Mouse (Mus musculus) kidney, adult 9 months (tissue): Measurements from ENCODE around the gene Pygl.

Source experiments
- DNase-seq: peaks from one replicate; pipeline ENCODE4 v3.0.0; 2022

The Pygl gene

GRCm38 (mm10) chr12:70231294-70231693 lies at the start of gene Pygl:
Pygl (minus strand) TSS chr12:70231488.
- DNase-seq: no peak

- no peak for DNase-seq
Observed at GRCm38 (mm10) chr12:70280930-70281329, 49.6 kb upstream of the Pygl start.

GRCm38 (mm10) chr12:70280381-70280780 lies 49.1 kb upstream of the Pygl start:
- DNase-seq: peak; percentile 34

- DNase-seq: peak; percentile 7
Observed at GRCm38 (mm10) chr12:70277071-70277939, 46.0 kb upstream of the Pygl start.

- no peak for DNase-seq
Observed at GRCm38 (mm10) chr12:70269724-70270123, 38.4 kb upstream of the Pygl start.

GRCm38 (mm10) chr12:70267314-70267713 lies 36.0 kb upstream of the Pygl start:
- no peak for DNase-seq

GRCm38 (mm10) chr12:70266494-70266931 lies 35.2 kb upstream of the Pygl start:
- no peak for DNase-seq

- no peak for DNase-seq
Observed at GRCm38 (mm10) chr12:70263721-70264120, 32.4 kb upstream of the Pygl start.

GRCm38 (mm10) chr12:70262271-70262953 lies 31.1 kb upstream of the Pygl start:
- no peak for DNase-seq

GRCm38 (mm10) chr12:70251210-70251884 lies 20.1 kb upstream of the Pygl start:
- DNase-seq: no peak

- DNase-seq: no peak
Observed at GRCm38 (mm10) chr12:70249616-70250157, 18.4 kb upstream of the Pygl start.

- DNase-seq: no peak
Observed at GRCm38 (mm10) chr12:70247683-70248474, 16.6 kb upstream of the Pygl start.

- DNase-seq: no peak
Observed at GRCm38 (mm10) chr12:70242550-70242949, 11.3 kb upstream of the Pygl start.

GRCm38 (mm10) chr12:70239741-70240140 lies 8.5 kb upstream of the Pygl start:
- no peak for DNase-seq

- DNase-seq: no peak
Observed at GRCm38 (mm10) chr12:70238604-70239003, 7.3 kb upstream of the Pygl start.

GRCm38 (mm10) chr12:70234938-70235484 lies 3.7 kb upstream of the Pygl start:
- peak; percentile 69 for DNase-seq

- peak; percentile 57 for DNase-seq
Observed at GRCm38 (mm10) chr12:70234411-70234810, 3.1 kb upstream of the Pygl start.

- no peak for DNase-seq
Observed at GRCm38 (mm10) chr12:70233637-70234315, 2.5 kb upstream of the Pygl start.

- no peak for DNase-seq
Observed at GRCm38 (mm10) chr12:70232020-70232544, 794 bp upstream of the Pygl start.

GRCm38 (mm10) chr12:70228155-70228554 lies 3.1 kb downstream of the Pygl start:
- DNase-seq: no peak
